Mouse (Mus musculus): ENCODE results near the gene Zfp683. TPM values are rescaled to one million over a fixed set of nuclear protein-coding genes. Genes with fewer than 3 reads are reported as not detected.

Gene Zfp683
- not detected in 2 replicates for polyA plus RNA-seq (2014; fragmentation: Nextera tagmentation; extraction: Ambion mirVana)

DNA sequence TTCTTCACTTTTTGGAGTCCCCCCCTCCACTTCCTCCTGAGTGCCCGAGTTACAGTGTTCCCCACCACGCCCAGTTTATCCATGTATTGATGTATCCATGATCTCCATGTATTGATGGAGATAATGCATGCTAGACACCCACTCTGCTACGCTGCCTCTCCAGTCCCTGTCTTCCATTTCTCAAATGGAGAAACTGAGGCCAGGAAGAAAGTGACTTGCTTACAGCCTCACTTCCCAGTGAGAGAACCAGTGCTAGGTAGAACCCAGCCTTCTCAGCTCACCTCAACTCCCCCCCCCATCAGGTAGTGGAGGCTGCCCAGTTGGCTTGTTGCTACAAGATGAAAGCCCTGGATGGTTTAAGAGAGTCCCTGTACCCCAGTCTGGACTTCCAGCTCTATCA, at the start of gene Zfp683:
TSS of gene Zfp683 (plus strand) at position 301 of the 400 bp plus-strand sequence.
- H3K4me2 ChIP-seq (replicated peaks), result no peak within 1 kb of the TSS
- H3K4me1 ChIP-seq (replicated peaks; ENCODE audit: control insufficient read depth, insufficient read depth, low read length), result no peaks in the 10 kb centered on the region
- ATAC-seq (ENCODE audit: low FRiP score), result no peak
- H3K4me3 ChIP-seq (replicated peaks; ENCODE audit: low read length), result no peak within 1 kb of the TSS
- WGBS, result 87% methylated on average over 3 of the region's 3 CpGs
- no peak within 1 kb of the TSS for H3K9ac ChIP-seq
- no peaks in the 10 kb centered on the region for H3K27me3 ChIP-seq (ENCODE audit: control insufficient read depth, insufficient read depth, low read length)
- H3K27ac ChIP-seq, result no peak within 1 kb of the TSS
- H3K36me3 ChIP-seq (replicated peaks; ENCODE audit: control insufficient read depth, insufficient read depth), result no peaks in the 10 kb centered on the region
- DNase-seq (ENCODE audit: low spot score), result no peak
- no peaks in the 10 kb centered on the region for H3K9me3 ChIP-seq (ENCODE audit: control insufficient read depth, low read length)

DNA sequence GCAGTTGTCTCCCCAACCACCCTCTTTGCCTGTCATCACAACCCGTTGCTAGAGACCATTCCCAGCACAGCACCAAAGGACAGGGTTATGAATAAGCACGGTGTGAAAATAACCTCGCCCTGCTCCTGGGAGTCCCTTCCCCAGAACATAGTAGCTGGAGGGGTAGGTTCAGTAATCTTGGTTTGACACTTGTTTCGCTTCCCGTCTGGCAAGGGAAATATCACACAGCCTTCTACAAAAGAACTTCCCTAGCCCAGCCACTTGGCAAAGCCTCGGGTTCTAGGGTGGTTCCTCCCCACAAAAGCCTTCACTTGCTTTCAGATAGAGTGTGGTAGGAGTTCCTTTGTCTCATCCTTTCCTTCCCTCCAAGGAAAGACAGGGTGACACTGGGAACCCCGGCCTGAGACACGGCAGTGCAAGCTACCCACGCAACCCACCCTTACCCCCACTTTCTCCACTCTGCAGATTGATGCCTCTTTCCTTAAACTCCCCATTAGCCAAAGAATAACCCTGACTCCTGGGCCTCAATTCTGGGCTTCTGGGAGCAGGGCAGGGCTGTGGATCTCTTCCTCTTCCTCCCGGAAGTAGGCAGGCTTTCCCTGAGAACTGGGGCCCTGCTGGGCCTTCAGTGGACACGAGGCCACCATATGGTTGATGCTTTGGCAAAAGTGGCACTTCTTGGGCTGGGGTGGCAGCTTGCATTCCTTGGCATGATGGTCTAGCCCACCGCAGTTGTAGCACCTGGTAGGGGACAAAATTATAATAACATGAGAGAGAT, 47.9 kb upstream of the Zfp683 start:
- Histone ChIP-seq H3K4me2 (replicated peaks) (no peak overlapping the region), H3K27me3 (ENCODE audit: control insufficient read depth, insufficient read depth, low read length) (no peaks in the 10 kb centered on the region), H3K27ac (no peak overlapping the region), H3K36me3 (replicated peaks; ENCODE audit: control insufficient read depth, insufficient read depth) (no peaks in the 10 kb centered on the region), H3K4me1 (replicated peaks; ENCODE audit: control insufficient read depth, insufficient read depth, low read length) (0 out of 2 replicates have a peak, but pooled peaks cover 4% of the 10 kb centered on the region), H3K9ac (no peak overlapping the region), H3K4me3 (replicated peaks; ENCODE audit: low read length) (no peak overlapping the region), H3K9me3 (ENCODE audit: control insufficient read depth, low read length) (no peaks in the 10 kb centered on the region)
- WGBS, result 83% methylated on average over 12 of the region's 12 CpGs
- DNase-seq (ENCODE audit: low spot score), result no peak
- ATAC-seq (ENCODE audit: low FRiP score), result no peak

DNA sequence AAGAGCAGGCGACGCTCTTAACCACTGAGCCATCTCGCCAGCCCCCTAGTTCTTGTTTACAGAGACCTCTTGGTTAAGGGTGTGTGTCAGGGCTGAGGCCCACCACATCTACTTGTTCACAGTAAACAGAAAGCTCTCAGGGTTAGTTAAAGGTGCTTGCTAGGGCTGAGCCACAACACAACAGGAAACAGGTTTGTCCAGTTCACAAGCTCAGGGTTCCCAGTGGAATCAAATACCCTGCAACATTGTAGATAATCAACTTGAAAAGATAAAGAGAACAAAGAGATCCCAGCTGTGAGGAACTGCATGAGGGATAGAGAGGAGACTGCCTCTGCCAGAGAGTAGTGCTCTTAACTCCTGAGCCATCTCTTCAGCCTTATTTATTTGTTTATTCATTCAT, 46.8 kb upstream of the Zfp683 start:
- DNase-seq (ENCODE audit: low spot score) (no peak), ATAC-seq (ENCODE audit: low FRiP score) (no peak)
- Histone ChIP-seq H3K9me3 (ENCODE audit: control insufficient read depth, low read length) (no peaks in the 10 kb centered on the region), H3K36me3 (replicated peaks; ENCODE audit: control insufficient read depth, insufficient read depth) (no peaks in the 10 kb centered on the region), H3K4me2 (replicated peaks) (no peak overlapping the region), H3K4me1 (replicated peaks; ENCODE audit: control insufficient read depth, insufficient read depth, low read length) (0 out of 2 replicates have a peak, but pooled peaks cover 2% of the 10 kb centered on the region), H3K27ac (no peak overlapping the region), H3K9ac (no peak overlapping the region), H3K27me3 (ENCODE audit: control insufficient read depth, insufficient read depth, low read length) (no peaks in the 10 kb centered on the region), H3K4me3 (replicated peaks; ENCODE audit: low read length) (no peak overlapping the region)
- 90% methylated on average over 3 of the region's 3 CpGs for WGBS

DNA sequence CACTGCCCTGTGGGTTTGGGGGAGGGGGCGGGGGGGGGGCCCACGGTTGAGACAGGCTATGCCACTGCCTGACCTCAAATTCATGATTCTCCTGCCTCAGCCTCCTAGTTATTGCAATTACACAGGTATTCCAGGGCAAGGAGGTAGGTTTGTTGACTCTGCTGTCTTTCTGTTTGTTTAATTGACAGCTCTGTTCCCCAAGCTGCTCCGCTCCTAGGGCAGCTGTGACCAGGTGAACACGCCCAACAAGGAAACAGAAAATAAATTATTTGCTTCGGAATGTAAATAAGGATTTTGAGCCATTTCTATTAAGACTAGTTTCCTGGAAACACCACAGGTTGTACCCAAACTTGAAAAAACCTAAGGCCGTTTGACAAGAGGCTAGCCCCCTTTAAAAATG, 43.9 kb upstream of the Zfp683 start:
- 79% methylated on average over 6 of the region's 6 CpGs for WGBS
- Histone ChIP-seq H3K36me3 (replicated peaks; ENCODE audit: control insufficient read depth, insufficient read depth) (no peaks in the 10 kb centered on the region), H3K9me3 (ENCODE audit: control insufficient read depth, low read length) (no peaks in the 10 kb centered on the region), H3K4me3 (replicated peaks; ENCODE audit: low read length) (no peak overlapping the region), H3K4me2 (replicated peaks) (no peak overlapping the region), H3K27me3 (ENCODE audit: control insufficient read depth, insufficient read depth, low read length) (no peaks in the 10 kb centered on the region), H3K9ac (no peak overlapping the region), H3K4me1 (replicated peaks; ENCODE audit: control insufficient read depth, insufficient read depth, low read length) (0 out of 2 replicates have a peak, but pooled peaks cover 3% of the 10 kb centered on the region), H3K27ac (no peak overlapping the region)
- DNase-seq (ENCODE audit: low spot score) (no peak), ATAC-seq (ENCODE audit: low FRiP score) (no peak)

DNA sequence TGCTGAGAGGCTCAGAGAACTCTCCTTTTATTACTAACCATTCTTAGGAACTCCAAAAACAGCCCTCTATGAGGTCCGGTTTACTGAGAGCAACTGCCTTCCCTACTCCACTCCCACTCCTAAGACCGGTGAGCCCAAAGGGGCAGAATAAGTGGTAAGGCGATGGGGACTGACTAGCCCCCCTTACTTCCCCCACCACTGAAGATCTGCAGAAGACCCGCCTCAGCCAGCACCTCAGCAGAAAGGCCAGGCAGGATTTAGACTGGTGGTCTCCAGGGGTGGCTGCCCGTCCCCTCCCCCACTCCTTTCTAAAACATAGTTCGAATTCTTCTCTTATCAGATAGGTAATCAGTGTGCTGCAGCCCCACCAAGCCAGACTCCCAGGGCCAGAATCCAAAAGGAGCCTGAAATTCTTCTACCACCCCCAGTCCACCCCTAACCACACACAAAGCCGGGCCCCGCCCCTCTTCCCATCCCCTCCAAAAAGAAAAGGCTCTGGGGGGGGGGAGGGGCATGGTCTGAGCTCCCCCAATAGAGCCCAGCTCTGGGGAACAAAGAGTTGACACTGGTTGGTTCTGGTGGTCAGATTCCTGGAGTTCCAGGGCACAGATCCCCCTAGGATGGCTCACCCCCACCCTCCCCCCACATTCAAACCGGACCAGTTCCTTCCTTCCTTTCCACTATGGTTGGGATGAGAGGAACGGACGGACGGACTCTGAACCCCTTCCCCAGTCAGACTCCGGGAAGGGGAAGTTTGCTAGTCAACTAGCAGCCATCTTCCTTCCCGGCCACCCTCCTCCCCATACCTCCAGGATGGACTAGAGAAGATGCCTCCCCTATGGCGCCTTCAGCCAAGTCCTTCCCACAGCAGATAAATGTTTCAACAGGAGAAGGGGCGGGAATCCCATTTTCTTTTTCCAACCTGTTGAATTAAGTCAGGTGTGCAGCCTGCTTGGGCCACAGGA, 41.9 kb upstream of the Zfp683 start:
- DNase-seq (ENCODE audit: low spot score), result no peak
- no peaks in the 10 kb centered on the region for H3K36me3 ChIP-seq (replicated peaks; ENCODE audit: control insufficient read depth, insufficient read depth)
- H3K9ac ChIP-seq, result no peak overlapping the region
- WGBS, result 8% methylated on average over 16 of the region's 16 CpGs
- no peak overlapping the region for H3K4me3 ChIP-seq (replicated peaks; ENCODE audit: low read length)
- no peaks in the 10 kb centered on the region for H3K9me3 ChIP-seq (ENCODE audit: control insufficient read depth, low read length)
- H3K4me1 ChIP-seq (replicated peaks; ENCODE audit: control insufficient read depth, insufficient read depth, low read length), result peaks cover 5% of the 10 kb centered on the region
- peaks cover 3% of the 10 kb centered on the region; the same call in 1 of the 2 replicates for H3K27me3 ChIP-seq (ENCODE audit: control insufficient read depth, insufficient read depth, low read length)
- H3K4me2 ChIP-seq (replicated peaks), result no peak overlapping the region
- no peak overlapping the region for H3K27ac ChIP-seq
- no peak for ATAC-seq (ENCODE audit: low FRiP score)

DNA sequence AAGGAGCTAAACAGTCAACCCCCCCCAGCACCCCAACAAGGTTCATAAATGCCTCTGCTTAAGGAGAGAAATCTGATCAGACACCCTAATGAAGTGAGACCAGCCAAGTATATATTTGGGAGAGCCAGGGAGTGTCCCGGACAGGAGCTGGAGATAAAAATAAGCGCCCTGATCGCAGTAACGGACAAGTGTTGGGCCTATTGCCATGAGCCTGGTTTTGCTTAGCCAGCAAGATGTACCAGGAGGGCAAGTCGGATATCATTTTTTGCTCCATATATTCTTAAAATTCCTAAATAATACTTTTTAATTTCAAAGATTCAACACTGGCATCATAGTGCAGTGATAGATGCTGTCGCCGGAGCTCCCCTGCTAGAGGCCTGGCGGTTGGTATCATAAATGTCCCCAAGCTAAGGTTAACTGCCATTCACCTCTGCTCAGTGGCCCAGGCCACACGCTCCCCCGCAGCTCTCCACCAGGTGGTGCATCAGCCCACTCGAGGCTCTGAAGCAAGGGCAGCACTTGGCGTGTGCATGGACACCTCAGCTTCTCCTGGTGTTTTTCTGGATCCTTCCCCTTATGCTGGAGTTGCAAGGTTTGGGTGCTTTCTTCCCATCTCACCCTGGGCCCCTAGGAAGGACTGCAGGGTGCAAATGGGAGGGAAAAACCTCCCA, 40.6 kb upstream of the Zfp683 start:
- H3K27ac ChIP-seq, result no peak overlapping the region
- peaks cover 17% of the 10 kb centered on the region for H3K4me1 ChIP-seq (replicated peaks; ENCODE audit: control insufficient read depth, insufficient read depth, low read length)
- no peak overlapping the region for H3K4me3 ChIP-seq (replicated peaks; ENCODE audit: low read length)
- no peak overlapping the region for H3K9ac ChIP-seq
- H3K36me3 ChIP-seq (replicated peaks; ENCODE audit: control insufficient read depth, insufficient read depth), result no peaks in the 10 kb centered on the region
- H3K27me3 ChIP-seq (ENCODE audit: control insufficient read depth, insufficient read depth, low read length), result peaks cover 15% of the 10 kb centered on the region
- ATAC-seq (ENCODE audit: low FRiP score) (no peak), DNase-seq (ENCODE audit: low spot score) (no peak)
- no peak overlapping the region for H3K4me2 ChIP-seq (replicated peaks)
- WGBS, result 50% methylated on average over 12 of the region's 12 CpGs
- H3K9me3 ChIP-seq (ENCODE audit: control insufficient read depth, low read length), result no peaks in the 10 kb centered on the region

DNA sequence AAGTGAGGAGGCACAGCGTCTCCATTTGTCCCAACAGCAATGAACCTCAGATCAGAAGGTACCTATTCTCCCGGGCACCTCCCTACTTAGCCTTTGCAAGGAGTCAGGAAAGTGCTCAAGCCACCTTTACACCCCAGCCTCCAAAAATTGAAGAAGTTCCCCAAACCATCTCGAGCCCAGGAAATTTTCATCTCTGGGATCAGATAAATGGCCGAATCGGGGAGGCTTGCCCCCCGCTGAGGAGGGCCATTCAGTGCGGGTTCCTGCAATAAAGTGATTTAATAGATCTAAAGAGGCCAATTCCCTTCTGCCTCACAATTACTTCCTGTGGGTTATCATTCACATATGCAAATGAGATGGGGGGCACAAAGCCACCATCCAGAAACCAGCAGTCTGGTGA, 37.4 kb upstream of the Zfp683 start:
- no peak overlapping the region for H3K4me2 ChIP-seq (replicated peaks)
- DNase-seq (ENCODE audit: low spot score) (no peak), ATAC-seq (ENCODE audit: low FRiP score) (no peak)
- H3K9ac ChIP-seq, result no peak overlapping the region
- H3K4me3 ChIP-seq (replicated peaks; ENCODE audit: low read length), result no peak overlapping the region
- H3K9me3 ChIP-seq (ENCODE audit: control insufficient read depth, low read length), result no peaks in the 10 kb centered on the region
- 6% methylated on average over 7 of the region's 7 CpGs for WGBS
- no peak overlapping the region for H3K27ac ChIP-seq
- H3K36me3 ChIP-seq (replicated peaks; ENCODE audit: control insufficient read depth, insufficient read depth), result no peaks in the 10 kb centered on the region
- H3K4me1 ChIP-seq (replicated peaks; ENCODE audit: control insufficient read depth, insufficient read depth, low read length), result peaks cover 26% of the 10 kb centered on the region
- peaks cover 19% of the 10 kb centered on the region for H3K27me3 ChIP-seq (ENCODE audit: control insufficient read depth, insufficient read depth, low read length)

DNA sequence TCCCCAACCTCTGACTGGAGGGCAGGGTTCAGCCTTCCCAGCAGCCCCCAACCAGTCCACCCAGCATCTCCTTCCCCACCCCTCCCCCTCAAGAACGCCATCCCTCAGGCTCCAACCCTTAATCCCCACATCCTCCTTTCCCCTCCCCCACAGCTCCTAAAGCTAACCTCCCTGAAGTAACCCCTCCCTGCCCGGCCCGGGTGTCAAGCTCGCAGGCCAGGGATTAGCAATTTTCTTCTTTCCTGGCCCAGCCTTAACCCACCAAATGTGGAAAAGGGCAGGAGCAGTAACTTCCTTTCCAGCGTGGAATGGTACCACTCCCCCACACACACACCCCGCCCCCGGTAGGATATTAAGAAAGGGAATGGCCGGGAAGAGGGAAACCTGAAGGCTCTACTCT, 36.9 kb upstream of the Zfp683 start:
- ATAC-seq (ENCODE audit: low FRiP score), result no peak

More for the DNA sequence above, 36.9 kb upstream of the Zfp683 start:
- 2% methylated on average over 8 of the region's 8 CpGs for WGBS
- Histone ChIP-seq H3K9ac (no peak overlapping the region), H3K4me2 (replicated peaks) (no peak overlapping the region; the same call in 1 of the 2 replicates), H3K27me3 (ENCODE audit: control insufficient read depth, insufficient read depth, low read length) (peaks cover 19% of the 10 kb centered on the region), H3K4me1 (replicated peaks; ENCODE audit: control insufficient read depth, insufficient read depth, low read length) (peaks cover 25% of the 10 kb centered on the region), H3K36me3 (replicated peaks; ENCODE audit: control insufficient read depth, insufficient read depth) (no peaks in the 10 kb centered on the region), H3K9me3 (ENCODE audit: control insufficient read depth, low read length) (no peaks in the 10 kb centered on the region), H3K4me3 (replicated peaks; ENCODE audit: low read length) (no peak overlapping the region), H3K27ac (no peak overlapping the region)
- DNase-seq (ENCODE audit: low spot score), result no peak

All from hindbrain, embryonic 14.5 days (tissue).